Mouse (Mus musculus) testis, postnatal 10 days (tissue): ENCODE results near the gene Zfp653.

Experiments
- DNase-seq: peaks from one replicate; pipeline ENCODE4 v3.0.0; 2021; ENCODE audit warnings: low spot score

The Zfp653 gene

DNA sequence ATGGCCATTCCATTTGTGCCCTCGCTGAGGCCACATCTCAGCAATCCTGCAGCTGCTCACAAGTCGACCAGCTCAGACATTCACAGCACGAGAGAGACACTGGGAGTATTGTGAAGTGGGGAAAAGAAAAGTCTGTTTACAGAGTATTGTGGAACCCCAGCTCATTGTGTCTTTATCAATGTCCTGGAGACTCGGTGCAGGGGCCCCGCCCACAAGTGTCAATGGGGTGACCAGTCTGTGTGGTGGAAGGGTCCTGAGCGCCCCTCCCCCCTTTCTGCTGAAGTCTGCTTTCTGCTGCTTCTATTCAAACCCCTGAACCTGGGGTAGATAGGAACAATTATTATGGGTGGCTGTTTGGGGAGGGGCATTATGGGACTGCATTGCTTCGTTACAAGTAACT, 42.7 kb downstream of the Zfp653 start:
- no peak for DNase-seq

DNA sequence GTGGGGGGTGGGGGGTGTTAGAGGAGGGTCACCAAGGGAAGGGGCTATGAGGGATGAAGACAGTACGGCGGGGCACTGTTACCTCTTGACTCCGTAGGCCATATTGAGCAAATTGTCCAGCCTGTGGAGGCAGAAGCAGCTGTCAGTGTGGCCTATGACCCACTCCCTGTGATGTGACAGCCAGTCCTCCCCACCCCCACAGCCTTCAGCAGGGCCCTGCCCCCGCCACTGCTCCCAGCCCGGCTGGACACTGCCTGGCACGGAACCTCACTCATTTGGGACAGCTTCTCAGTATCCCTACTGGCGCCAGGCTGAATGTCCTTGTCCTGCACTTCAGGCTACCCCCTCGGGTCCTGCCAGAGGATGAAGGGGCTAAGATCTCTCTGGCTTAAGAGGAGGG, 46.6 kb downstream of the Zfp653 start:
- DNase-seq: no peak

DNA sequence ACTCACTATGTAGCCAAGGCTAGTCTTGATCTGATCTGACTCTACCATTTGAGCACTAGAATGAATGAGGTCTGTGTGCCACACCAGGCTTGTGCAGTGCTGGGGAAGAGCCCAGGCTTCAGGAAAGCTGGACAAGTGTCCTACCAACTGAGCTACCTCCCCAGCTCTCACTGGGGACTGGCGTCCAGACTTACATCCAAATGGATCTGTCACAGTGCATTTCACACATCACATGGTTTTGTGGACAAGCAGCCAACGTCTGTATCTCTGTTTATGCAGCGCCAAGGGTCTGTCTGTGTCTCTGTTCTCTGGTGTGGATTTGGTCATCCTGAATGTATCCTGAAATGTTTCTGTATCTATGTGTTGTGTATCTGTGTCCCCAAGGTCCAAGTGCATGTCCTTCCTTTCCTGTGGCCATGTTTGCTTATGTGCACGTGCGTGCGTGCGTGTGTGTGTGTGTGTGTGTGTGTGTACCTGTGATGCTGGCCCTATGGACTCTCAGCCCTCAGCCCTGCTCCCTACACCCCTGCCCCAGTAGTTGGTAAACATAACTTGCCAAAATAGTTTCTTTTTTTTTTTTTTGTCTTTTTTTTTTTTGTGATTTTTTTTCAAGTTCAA, 53.9 kb downstream of the Zfp653 start:
- no peak for DNase-seq

DNA sequence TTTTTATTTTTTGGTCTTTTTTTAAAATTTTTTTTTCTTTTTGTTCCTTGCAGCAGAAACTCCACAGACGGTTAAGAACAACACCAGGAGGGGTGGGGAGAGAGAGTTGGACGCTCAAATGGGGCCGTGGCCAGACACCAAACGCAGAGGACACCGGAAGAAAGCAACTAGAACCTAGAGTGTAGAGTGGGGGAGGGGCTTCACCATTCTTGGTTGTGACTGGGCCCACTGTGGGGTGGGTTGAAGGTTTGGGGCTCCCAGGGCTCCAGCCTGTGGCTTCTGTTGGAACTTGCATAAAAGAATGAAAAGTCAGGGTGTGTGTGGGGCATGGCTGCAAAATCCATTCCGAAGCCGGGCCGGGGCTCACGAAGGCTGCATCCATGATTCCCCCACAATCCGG, 54.9 kb downstream of the Zfp653 start:
- DNase-seq: no peak

DNA sequence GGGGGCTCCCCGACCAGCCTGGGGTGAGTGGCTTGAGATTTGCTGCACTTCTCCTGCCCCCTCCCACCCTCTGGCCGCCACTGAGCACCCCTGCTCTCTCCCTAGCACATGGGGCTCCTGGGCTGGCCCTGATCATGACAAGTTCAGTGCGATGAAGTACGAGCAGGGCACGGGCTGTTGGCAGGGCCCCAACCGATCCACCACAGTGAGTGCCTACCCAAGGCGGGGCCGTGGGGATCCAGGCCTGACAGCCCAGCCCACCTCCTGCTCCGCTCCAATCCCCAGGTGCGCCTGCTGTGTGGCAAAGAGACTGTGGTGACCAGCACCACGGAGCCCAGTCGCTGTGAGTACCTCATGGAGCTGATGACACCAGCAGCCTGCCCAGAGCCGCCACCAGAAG, 58.4 kb downstream of the Zfp653 start:
- DNase-seq: no peak

DNA sequence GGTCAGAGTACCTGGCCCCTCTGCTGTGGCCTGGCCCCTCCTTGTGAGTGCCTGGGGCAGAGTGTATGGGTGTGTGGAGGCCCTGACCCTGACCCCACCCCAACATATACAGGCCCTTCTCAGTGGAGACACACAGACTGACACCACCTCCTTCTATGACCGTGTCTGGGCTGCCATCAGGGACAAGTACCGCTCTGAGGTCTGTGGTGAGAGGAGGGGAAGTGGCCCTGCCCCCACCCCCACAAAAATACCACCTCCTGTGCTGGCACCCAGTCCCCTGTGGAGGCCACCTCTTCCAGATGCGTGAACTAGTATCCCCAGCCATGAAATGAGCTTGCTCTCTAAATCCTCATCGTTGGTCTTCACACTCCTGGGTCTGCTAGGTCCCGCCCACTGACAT, 60.1 kb downstream of the Zfp653 start:
- DNase-seq: no peak
